8 mouse cellular contexts compared by ENCODE assay signal in genomic region chr6:120154526-120155309, GRCm38 (mm10).
DNase-seq lines count a peak whose midpoint lies in the region; ATAC-seq and TF ChIP-seq lines count a peak whose summit lies in the region.

No protein-coding gene starts in this region.

- TF ChIP-seq CTCF in liver, postnatal 0 days (IDR thresholded peaks at IDR 0.05; ENCODE audit: low read depth), result 0 out of 2 replicates have a peak, but pooled peaks have one; percentile 20

- no peaks in the 10 kb centered on the region for H3K9me3 ChIP-seq in midbrain, embryonic 11.5 days (ENCODE audit: control insufficient read depth, low read length)
- no peaks in the 10 kb centered on the region for H3K9me3 ChIP-seq in midbrain, embryonic 16.5 days (replicated peaks; ENCODE audit: control insufficient read depth, low read length, poor library complexity, severe bottlenecking)
- no peaks in the 10 kb centered on the region for H3K9me3 ChIP-seq in liver, postnatal 0 days (ENCODE audit: low read length)
- no peaks in the 10 kb centered on the region for H3K9me3 ChIP-seq in intestine, embryonic 16.5 days (ENCODE audit: control insufficient read depth, low read length)

- no peak overlapping the region for H3K4me3 ChIP-seq in midbrain, embryonic 11.5 days (ENCODE audit: low read depth, low read length)
- no peak overlapping the region for H3K4me3 ChIP-seq in midbrain, embryonic 16.5 days (ENCODE audit: low read depth, low read length)
- H3K4me3 ChIP-seq in liver, postnatal 0 days (ENCODE audit: low read depth, low read length), result no peak overlapping the region
- no peak overlapping the region for H3K4me3 ChIP-seq in intestine, embryonic 16.5 days (ENCODE audit: low read length)

- no peaks in the 10 kb centered on the region for H3K27me3 ChIP-seq in midbrain, embryonic 11.5 days (ENCODE audit: control insufficient read depth, insufficient read depth, low read length)
- no peaks in the 10 kb centered on the region for H3K27me3 ChIP-seq in midbrain, embryonic 16.5 days (ENCODE audit: control insufficient read depth, insufficient read depth, low read depth, low read length)
- no peaks in the 10 kb centered on the region for H3K27me3 ChIP-seq in liver, postnatal 0 days (ENCODE audit: insufficient read depth, low read length)
- no peaks in the 10 kb centered on the region for H3K27me3 ChIP-seq in intestine, embryonic 16.5 days (replicated peaks; ENCODE audit: control insufficient read depth, insufficient read depth, low read length)

- H3K4me2 ChIP-seq in midbrain, embryonic 11.5 days, result no peak overlapping the region
- no peak overlapping the region for H3K4me2 ChIP-seq in midbrain, embryonic 16.5 days (ENCODE audit: low read length)
- H3K4me2 ChIP-seq in liver, postnatal 0 days (ENCODE audit: low read depth, low read length), result no peak overlapping the region
- H3K4me2 ChIP-seq in intestine, embryonic 16.5 days (ENCODE audit: low read depth, low read length), result no peak overlapping the region

- no peak for TF ChIP-seq EP300 in liver, postnatal 0 days (IDR thresholded peaks at IDR 0.05; ENCODE audit: low read depth)

- peak; percentile 39 for DNase-seq in embryo, embryonic 11 days
- no peak for DNase-seq in embryo, embryonic 9.5 days (ENCODE audit: extremely low spot score)
- no peak for DNase-seq in midbrain, embryonic 11.5 days (ENCODE audit: low spot score, missing footprints)
- peak; percentile 53 for DNase-seq in liver, postnatal 0 days
- DNase-seq in thymus, postnatal 14 days, result peak; percentile 81
- DNase-seq in ovary, postnatal 36 days (ENCODE audit: low spot score), result no peak

- H3K36me3 ChIP-seq in midbrain, embryonic 11.5 days (ENCODE audit: control insufficient read depth, insufficient read depth, low read length), result no peaks in the 10 kb centered on the region
- no peaks in the 10 kb centered on the region for H3K36me3 ChIP-seq in midbrain, embryonic 16.5 days (ENCODE audit: control insufficient read depth, insufficient read depth, low read length)
- no peaks in the 10 kb centered on the region for H3K36me3 ChIP-seq in liver, postnatal 0 days (replicated peaks; ENCODE audit: insufficient read depth, low read length)
- H3K36me3 ChIP-seq in intestine, embryonic 16.5 days (ENCODE audit: control insufficient read depth, insufficient read depth, low read length), result no peaks in the 10 kb centered on the region

- H3K4me1 ChIP-seq in midbrain, embryonic 11.5 days (ENCODE audit: control insufficient read depth, insufficient read depth, low read length), result peaks cover 2% of the 10 kb centered on the region; the same call in 1 of the 2 replicates
- peaks cover 10% of the 10 kb centered on the region; the same call in 1 of the 2 replicates for H3K4me1 ChIP-seq in midbrain, embryonic 16.5 days (ENCODE audit: control insufficient read depth, insufficient read depth, low read length)
- H3K4me1 ChIP-seq in liver, postnatal 0 days (ENCODE audit: insufficient read depth), result peaks cover 24% of the 10 kb centered on the region
- no peaks in the 10 kb centered on the region for H3K4me1 ChIP-seq in intestine, embryonic 16.5 days (ENCODE audit: control insufficient read depth, insufficient read depth, low read length)

- no peak overlapping the region for H3K27ac ChIP-seq in midbrain, embryonic 11.5 days (ENCODE audit: low read depth, low read length)
- H3K27ac ChIP-seq in midbrain, embryonic 16.5 days (ENCODE audit: low read length), result no peak overlapping the region
- H3K27ac ChIP-seq in liver, postnatal 0 days (ENCODE audit: low read depth), result 0 out of 2 replicates have a peak overlapping the region, but pooled peaks have one; percentile 36
- no peak overlapping the region for H3K27ac ChIP-seq in intestine, embryonic 16.5 days (ENCODE audit: low read length)

- 63% methylated on average over 5 of the region's 5 CpGs for WGBS in midbrain, embryonic 11.5 days
- WGBS in midbrain, embryonic 16.5 days, result 57% methylated on average over 5 of the region's 5 CpGs
- 47% methylated on average over 5 of the region's 5 CpGs for WGBS in liver, postnatal 0 days (ENCODE audit: insufficient replicate concordance)
- 69% methylated on average over 5 of the region's 5 CpGs for WGBS in intestine, embryonic 16.5 days

- peak; percentile 24; the same call in 1 of the 2 replicates for ATAC-seq in midbrain, embryonic 11.5 days (ENCODE audit: low FRiP score)
- ATAC-seq in midbrain, embryonic 16.5 days, result no peak
- ATAC-seq in liver, postnatal 0 days, result peak; percentile 61
- ATAC-seq in intestine, embryonic 16.5 days, result no peak

- H3K9ac ChIP-seq in midbrain, embryonic 11.5 days (ENCODE audit: low read length), result no peak overlapping the region
- H3K9ac ChIP-seq in midbrain, embryonic 16.5 days (ENCODE audit: low read depth, low read length), result no peak overlapping the region
- no peak overlapping the region for H3K9ac ChIP-seq in liver, postnatal 0 days (replicated peaks)
- no peak overlapping the region for H3K9ac ChIP-seq in intestine, embryonic 16.5 days (ENCODE audit: low read depth, low read length)

Comparison
In these comparisons a context has a peak if more than half of its experiments do, and no peak if none do; other contexts are left out.
1. DNase-seq: peak in embryo, embryonic 11 days (single experiment), liver, postnatal 0 days (single experiment) and thymus, postnatal 14 days (single experiment); none in embryo, embryonic 9.5 days (single experiment), midbrain, embryonic 11.5 days (single experiment) and ovary, postnatal 36 days (single experiment).
2. ATAC-seq: peak in midbrain, embryonic 11.5 days (single experiment) and liver, postnatal 0 days (single experiment); none in midbrain, embryonic 16.5 days (single experiment) and intestine, embryonic 16.5 days (single experiment).